Mouse (Mus musculus): ENCODE measurements around the gene Spo11. TPM values are rescaled to one million over a fixed set of nuclear protein-coding genes. Genes with fewer than 3 reads are reported as not detected.

Spo11 gene
- total and polyA plus RNA-seq, 3 experiments, result not detected

- Histone ChIP-seq H3K36me3 (replicated peaks) (no peaks in the 10 kb centered on the region), H3K27me3 (ENCODE audit: insufficient read depth, low read length) (no peaks in the 10 kb centered on the region), H3K9me3 (replicated peaks) (peaks cover 90% of the 10 kb centered on the region), H3K4me1 (ENCODE audit: insufficient read depth, low read depth, low read length) (no peaks in the 10 kb centered on the region), H3K4me3 (ENCODE audit: low read depth, low read length) (peak overlapping the region; percentile 11; the same call in 1 of the 2 replicates)
- DNase-seq (ENCODE audit: low spot score) (no peak), ATAC-seq (ENCODE audit: extremely low read depth, insufficient number of reproducible peaks, low FRiP score, poor library complexity, severe bottlenecking) (no peak)
- no peak for TF ChIP-seq TAL1 (conservative IDR thresholded peaks at IDR 0.05; ENCODE audit: low read depth, low read length)
- TF ChIP-seq POLR2AphosphoS5 (IDR thresholded peaks at IDR 0.05; ENCODE audit: insufficient replicate concordance, low read depth, low read length), result no peak
These were observed 37.9 kb upstream of the Spo11 start for GRCm38 (mm10) chr2:172939639-172940002.

- no peaks in the 10 kb centered on the region for H3K36me3 ChIP-seq (replicated peaks)
- H3K4me3 ChIP-seq (ENCODE audit: low read depth, low read length), result peak within 1 kb of the TSS; percentile 11; the same call in 1 of the 2 replicates
- no peaks in the 10 kb centered on the region for H3K27me3 ChIP-seq (ENCODE audit: insufficient read depth, low read length)
- DNase-seq (ENCODE audit: low spot score) (peak; percentile 21), ATAC-seq (ENCODE audit: extremely low read depth, insufficient number of reproducible peaks, low FRiP score, poor library complexity, severe bottlenecking) (no peak)
- no peaks in the 10 kb centered on the region for H3K4me1 ChIP-seq (ENCODE audit: insufficient read depth, low read depth, low read length)
- H3K9me3 ChIP-seq (replicated peaks), result peaks cover 88% of the 10 kb centered on the region
- TF ChIP-seq CTCF (IDR thresholded peaks at IDR 0.05; ENCODE audit: low read depth, low read length) (no peak), GATA2 (IDR thresholded peaks at IDR 0.05; ENCODE audit: borderline replicate concordance, low read depth, low read length) (no peak), GATA1 (IDR thresholded peaks at IDR 0.05; ENCODE audit: borderline replicate concordance, low read length) (no peak), TAL1 (conservative IDR thresholded peaks at IDR 0.05; ENCODE audit: low read depth, low read length) (no peak), POLR2AphosphoS5 (IDR thresholded peaks at IDR 0.05; ENCODE audit: insufficient replicate concordance, low read depth, low read length) (no peak)
These were observed 37.3 kb upstream of the Spo11 start, which contains the start of gene Bmp7 for GRCm38 (mm10) chr2:172940003-172940798. Gene Bmp7 (minus strand): TSS chr2:172940321.

GRCm38 (mm10) chr2:172940799-172941163, 36.7 kb upstream of the Spo11 start:
- H3K4me3 ChIP-seq (ENCODE audit: low read depth, low read length), result no peak overlapping the region
- H3K27me3 ChIP-seq (ENCODE audit: insufficient read depth, low read length), result no peaks in the 10 kb centered on the region
- no peaks in the 10 kb centered on the region for H3K36me3 ChIP-seq (replicated peaks)
- peaks cover 87% of the 10 kb centered on the region for H3K9me3 ChIP-seq (replicated peaks)
- ATAC-seq (ENCODE audit: extremely low read depth, insufficient number of reproducible peaks, low FRiP score, poor library complexity, severe bottlenecking) (no peak), DNase-seq (ENCODE audit: low spot score) (no peak)
- H3K4me1 ChIP-seq (ENCODE audit: insufficient read depth, low read depth, low read length), result no peaks in the 10 kb centered on the region
- TF ChIP-seq TAL1 (conservative IDR thresholded peaks at IDR 0.05; ENCODE audit: low read depth, low read length) (no peak), CTCF (IDR thresholded peaks at IDR 0.05; ENCODE audit: low read depth, low read length) (no peak)

- no peak overlapping the region for H3K4me3 ChIP-seq (ENCODE audit: low read depth, low read length)
- DNase-seq (ENCODE audit: low spot score) (no peak), ATAC-seq (ENCODE audit: extremely low read depth, insufficient number of reproducible peaks, low FRiP score, poor library complexity, severe bottlenecking) (no peak)
- no peaks in the 10 kb centered on the region for H3K4me1 ChIP-seq (ENCODE audit: insufficient read depth, low read depth, low read length)
- no peak for TF ChIP-seq POLR2AphosphoS5 (IDR thresholded peaks at IDR 0.05; ENCODE audit: insufficient replicate concordance, low read depth, low read length)
- no peak for TF ChIP-seq GATA1 (IDR thresholded peaks at IDR 0.05; ENCODE audit: borderline replicate concordance, low read length)
- TF ChIP-seq GATA2 (IDR thresholded peaks at IDR 0.05; ENCODE audit: borderline replicate concordance, low read depth, low read length), result no peak
- no peak for TF ChIP-seq CTCF (IDR thresholded peaks at IDR 0.05; ENCODE audit: low read depth, low read length)
- no peak for TF ChIP-seq TAL1 (conservative IDR thresholded peaks at IDR 0.05; ENCODE audit: low read depth, low read length)
- H3K9me3 ChIP-seq (replicated peaks), result peaks cover 76% of the 10 kb centered on the region
- no peaks in the 10 kb centered on the region for H3K27me3 ChIP-seq (ENCODE audit: insufficient read depth, low read length)
- H3K36me3 ChIP-seq (replicated peaks), result no peaks in the 10 kb centered on the region
These were observed 28.4 kb upstream of the Spo11 start for GRCm38 (mm10) chr2:172949051-172949450.

GRCm38 (mm10) chr2:172950119-172950676, 27.3 kb upstream of the Spo11 start:
- Histone ChIP-seq H3K4me3 (ENCODE audit: low read depth, low read length) (no peak overlapping the region), H3K4me1 (ENCODE audit: insufficient read depth, low read depth, low read length) (no peaks in the 10 kb centered on the region), H3K36me3 (replicated peaks) (no peaks in the 10 kb centered on the region), H3K27me3 (ENCODE audit: insufficient read depth, low read length) (no peaks in the 10 kb centered on the region), H3K9me3 (replicated peaks) (peaks cover 69% of the 10 kb centered on the region)
- no peak for DNase-seq (ENCODE audit: low spot score)
- no peak for ATAC-seq (ENCODE audit: extremely low read depth, insufficient number of reproducible peaks, low FRiP score, poor library complexity, severe bottlenecking)
- TF ChIP-seq GATA1 (IDR thresholded peaks at IDR 0.05; ENCODE audit: borderline replicate concordance, low read length), result no peak
- no peak for TF ChIP-seq CTCF (IDR thresholded peaks at IDR 0.05; ENCODE audit: low read depth, low read length)
- TF ChIP-seq TAL1 (conservative IDR thresholded peaks at IDR 0.05; ENCODE audit: low read depth, low read length), result no peak

- TF ChIP-seq TAL1 (conservative IDR thresholded peaks at IDR 0.05; ENCODE audit: low read depth, low read length), result no peak
- no peaks in the 10 kb centered on the region for H3K27me3 ChIP-seq (ENCODE audit: insufficient read depth, low read length)
- no peak overlapping the region for H3K4me3 ChIP-seq (ENCODE audit: low read depth, low read length)
- ATAC-seq (ENCODE audit: extremely low read depth, insufficient number of reproducible peaks, low FRiP score, poor library complexity, severe bottlenecking), result no peak
- H3K4me1 ChIP-seq (ENCODE audit: insufficient read depth, low read depth, low read length), result no peaks in the 10 kb centered on the region
- no peaks in the 10 kb centered on the region for H3K36me3 ChIP-seq (replicated peaks)
- DNase-seq (ENCODE audit: low spot score), result no peak
- H3K9me3 ChIP-seq (replicated peaks), result peaks cover 67% of the 10 kb centered on the region
These were observed 26.8 kb upstream of the Spo11 start for GRCm38 (mm10) chr2:172950722-172951121.

- TF ChIP-seq TAL1 (conservative IDR thresholded peaks at IDR 0.05; ENCODE audit: low read depth, low read length) (no peak), GATA2 (IDR thresholded peaks at IDR 0.05; ENCODE audit: borderline replicate concordance, low read depth, low read length) (no peak), CTCF (IDR thresholded peaks at IDR 0.05; ENCODE audit: low read depth, low read length) (no peak), POLR2AphosphoS5 (IDR thresholded peaks at IDR 0.05; ENCODE audit: insufficient replicate concordance, low read depth, low read length) (no peak), GATA1 (IDR thresholded peaks at IDR 0.05; ENCODE audit: borderline replicate concordance, low read length) (no peak)
- H3K9me3 ChIP-seq (replicated peaks), result peaks cover 61% of the 10 kb centered on the region
- no peak for ATAC-seq (ENCODE audit: extremely low read depth, insufficient number of reproducible peaks, low FRiP score, poor library complexity, severe bottlenecking)
These were observed 25.5 kb upstream of the Spo11 start for GRCm38 (mm10) chr2:172951976-172952375.

More at GRCm38 (mm10) chr2:172951976-172952375, 25.5 kb upstream of the Spo11 start:
- Histone ChIP-seq H3K4me3 (ENCODE audit: low read depth, low read length) (no peak overlapping the region), H3K4me1 (ENCODE audit: insufficient read depth, low read depth, low read length) (no peaks in the 10 kb centered on the region), H3K27me3 (ENCODE audit: insufficient read depth, low read length) (no peaks in the 10 kb centered on the region), H3K36me3 (replicated peaks) (no peaks in the 10 kb centered on the region)
- no peak for DNase-seq (ENCODE audit: low spot score)
